Mouse (Mus musculus): ENCODE data around the gene 1700001C19Rik.

Gene 1700001C19Rik

GRCm38 (mm10) chr17:47436907-47437547, at the start of gene 1700001C19Rik:
Gene 1700001C19Rik, minus strand, starts transcription at chr17:47437376.
- DNase-seq (ENCODE audit: inconsistent age in 2 of 2, low spot score in 1 of 2), result peak in 1 of 2 experiments; percentile 42

GRCm38 (mm10) chr17:47485791-47486190, 48.6 kb upstream of the 1700001C19Rik start:
- DNase-seq (ENCODE audit: inconsistent age in 2 of 2, low spot score in 1 of 2), result peak; percentile 20 to 60

GRCm38 (mm10) chr17:47484993-47485392, 47.8 kb upstream of the 1700001C19Rik start:
- peak in 1 of 2 experiments; percentile 21 for DNase-seq (ENCODE audit: inconsistent age in 2 of 2, low spot score in 1 of 2)

GRCm38 (mm10) chr17:47484241-47484921, 47.2 kb upstream of the 1700001C19Rik start:
- DNase-seq (ENCODE audit: inconsistent age in 2 of 2, low spot score in 1 of 2), result peak; percentile 59 to 66

GRCm38 (mm10) chr17:47482401-47482800, 45.2 kb upstream of the 1700001C19Rik start:
- peak; percentile 63 to 83 for DNase-seq (ENCODE audit: inconsistent age in 2 of 2, low spot score in 1 of 2)

GRCm38 (mm10) chr17:47479887-47480286, 42.7 kb upstream of the 1700001C19Rik start:
- no peak for DNase-seq (ENCODE audit: inconsistent age in 2 of 2, low spot score in 1 of 2)

- no peak for DNase-seq (ENCODE audit: inconsistent age in 2 of 2, low spot score in 1 of 2)
These were observed 38.5 kb upstream of the 1700001C19Rik start for GRCm38 (mm10) chr17:47475714-47476113.

GRCm38 (mm10) chr17:47475181-47475580, 38.0 kb upstream of the 1700001C19Rik start:
- DNase-seq (ENCODE audit: inconsistent age in 2 of 2, low spot score in 1 of 2), result no peak

- DNase-seq (ENCODE audit: inconsistent age in 2 of 2, low spot score in 1 of 2), result no peak
These were observed 37.1 kb upstream of the 1700001C19Rik start for GRCm38 (mm10) chr17:47474250-47474649.

GRCm38 (mm10) chr17:47473434-47473974, 36.3 kb upstream of the 1700001C19Rik start:
- peak; percentile 48 to 75 for DNase-seq (ENCODE audit: inconsistent age in 2 of 2, low spot score in 1 of 2)

- DNase-seq (ENCODE audit: inconsistent age in 2 of 2, low spot score in 1 of 2), result no peak
These were observed 35.5 kb upstream of the 1700001C19Rik start for GRCm38 (mm10) chr17:47472435-47473350.

GRCm38 (mm10) chr17:47470686-47471085, 33.5 kb upstream of the 1700001C19Rik start:
- DNase-seq (ENCODE audit: inconsistent age in 2 of 2, low spot score in 1 of 2), result no peak

GRCm38 (mm10) chr17:47470121-47470520, 32.9 kb upstream of the 1700001C19Rik start:
- no peak for DNase-seq (ENCODE audit: inconsistent age in 2 of 2, low spot score in 1 of 2)

- DNase-seq (ENCODE audit: inconsistent age in 2 of 2, low spot score in 1 of 2), result no peak
These were observed 32.5 kb upstream of the 1700001C19Rik start for GRCm38 (mm10) chr17:47469642-47470041.

- DNase-seq (ENCODE audit: inconsistent age in 2 of 2, low spot score in 1 of 2), result no peak
These were observed 31.3 kb upstream of the 1700001C19Rik start for GRCm38 (mm10) chr17:47468466-47468865.

- no peak for DNase-seq (ENCODE audit: inconsistent age in 2 of 2, low spot score in 1 of 2)
These were observed 30.9 kb upstream of the 1700001C19Rik start for GRCm38 (mm10) chr17:47468063-47468462.

- DNase-seq (ENCODE audit: inconsistent age in 2 of 2, low spot score in 1 of 2), result no peak
These were observed 30.5 kb upstream of the 1700001C19Rik start for GRCm38 (mm10) chr17:47467659-47468058.

GRCm38 (mm10) chr17:47466284-47466683, 29.1 kb upstream of the 1700001C19Rik start:
- no peak for DNase-seq (ENCODE audit: inconsistent age in 2 of 2, low spot score in 1 of 2)

- DNase-seq (ENCODE audit: inconsistent age in 2 of 2, low spot score in 1 of 2), result no peak
These were observed 27.8 kb upstream of the 1700001C19Rik start for GRCm38 (mm10) chr17:47465016-47465415.

- DNase-seq (ENCODE audit: inconsistent age in 2 of 2, low spot score in 1 of 2), result no peak
These were observed 27.2 kb upstream of the 1700001C19Rik start for GRCm38 (mm10) chr17:47464248-47464965.
